Mouse (Mus musculus) retina, embryonic 14.5 days (tissue): Measurements from ENCODE around the gene Etfa.

Source experiments
- DNase-seq: peaks from one replicate; pipeline ENCODE4 v3.0.0-alpha.2; 2015; ENCODE audit warnings: low spot score

Gene Etfa

GRCm38 (mm10) chr9:55423451-55424424 is 88.3 kb downstream of the Etfa start:
- no peak for DNase-seq

GRCm38 (mm10) chr9:55421786-55422185 is 90.3 kb downstream of the Etfa start:
- DNase-seq: no peak

GRCm38 (mm10) chr9:55411154-55411553 is 100.9 kb downstream of the Etfa start:
- DNase-seq: peak; percentile 25

DNA sequence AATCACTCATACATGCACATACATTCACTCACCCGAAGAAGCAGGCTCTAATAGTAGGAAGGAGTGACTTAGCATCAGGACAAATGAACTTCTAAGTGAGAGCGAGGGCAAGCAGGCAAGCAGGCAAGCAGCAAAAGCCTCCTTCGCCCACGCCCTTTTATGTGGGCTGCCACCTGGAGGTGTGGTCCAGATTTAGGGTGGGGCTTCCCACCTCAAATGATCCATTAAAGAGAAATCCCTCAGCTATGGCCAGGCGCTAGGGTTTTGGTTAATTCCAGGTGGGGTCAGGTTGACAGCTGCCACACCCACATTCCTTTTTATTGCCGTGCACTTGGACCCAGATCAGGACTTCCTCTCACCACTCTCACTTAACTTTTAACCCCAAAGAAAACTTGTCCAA is 101.6 kb downstream of the Etfa start:
- no peak for DNase-seq

DNA sequence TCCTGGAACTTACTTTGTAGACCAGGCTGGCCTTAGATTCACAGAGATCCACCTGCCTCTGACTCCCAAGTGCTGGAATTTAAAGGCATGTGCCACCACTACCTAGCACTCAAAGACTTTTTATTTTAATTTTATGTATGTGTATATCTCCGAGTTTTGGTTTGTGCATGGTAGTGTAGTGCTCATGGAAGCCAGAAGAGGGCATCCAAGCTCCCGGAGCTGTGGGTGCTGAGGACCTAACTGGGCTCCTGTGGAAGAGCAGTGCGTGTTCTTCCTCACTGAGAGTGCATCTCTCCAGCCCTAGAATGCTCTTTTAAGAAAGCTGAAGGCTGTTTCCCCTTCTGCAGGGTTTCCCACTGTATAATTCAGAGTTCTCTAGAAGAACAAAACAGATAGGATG is 102.2 kb downstream of the Etfa start:
- no peak for DNase-seq

DNA sequence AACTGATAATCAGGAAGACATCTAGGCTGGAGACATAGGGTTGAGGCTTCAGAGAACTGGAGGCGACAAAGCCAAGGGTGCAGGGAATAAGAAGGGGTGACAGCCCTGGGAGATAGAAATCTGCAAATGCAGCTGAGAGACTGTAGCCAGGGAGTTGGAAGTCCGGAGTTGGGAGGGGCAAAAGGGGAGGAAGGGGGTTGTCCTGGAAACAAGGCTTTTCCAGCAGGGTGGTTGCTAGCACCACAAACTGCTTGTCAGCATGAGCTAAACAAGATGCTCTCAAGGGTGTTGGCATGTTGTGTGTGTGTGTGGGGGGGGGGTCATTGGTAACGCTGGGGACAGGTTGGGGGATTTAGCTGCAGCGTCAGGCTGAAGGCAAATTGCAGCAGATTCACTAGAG is 103.2 kb downstream of the Etfa start:
- DNase-seq: peak; percentile 34

GRCm38 (mm10) chr9:55406773-55407172 is 105.3 kb downstream of the Etfa start:
- DNase-seq: no peak

DNA sequence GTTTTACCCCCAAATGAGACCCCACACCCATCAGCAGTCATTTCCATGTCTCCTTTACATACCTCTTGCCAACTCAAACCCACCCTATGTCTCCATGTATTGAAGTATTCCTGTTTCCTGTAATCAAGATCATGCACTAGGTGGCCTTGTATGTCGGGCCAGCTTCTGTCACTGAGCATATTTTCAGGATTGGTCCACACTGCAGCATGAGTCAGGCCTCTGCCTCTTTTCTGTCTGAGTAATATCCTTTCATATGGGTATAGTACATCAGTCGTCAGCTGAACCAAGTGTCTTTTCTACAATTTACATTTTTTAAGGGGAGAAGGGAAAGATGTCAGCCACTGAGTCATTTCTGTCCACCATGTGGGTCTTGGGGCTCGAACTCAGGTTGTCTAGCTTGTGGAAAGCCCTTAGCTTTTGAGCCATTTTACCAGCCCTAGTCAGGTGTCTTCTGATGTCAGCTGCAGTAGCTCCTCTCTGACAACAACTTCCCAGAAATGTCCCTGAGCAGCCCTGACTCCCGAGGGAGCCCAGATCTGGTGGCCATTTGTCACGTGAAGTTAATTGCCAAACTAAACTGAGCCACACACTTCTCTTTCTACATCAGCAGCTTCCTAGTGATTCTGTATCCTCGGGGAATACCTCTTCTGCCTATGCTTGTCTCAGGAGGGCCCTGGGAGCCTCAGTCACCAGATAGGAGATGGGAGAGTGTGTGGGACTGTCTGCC is 106.9 kb downstream of the Etfa start:
- DNase-seq: no peak
